Mouse (Mus musculus): ENCODE data around the gene Siah1b. TPM values are rescaled to one million over a fixed set of nuclear protein-coding genes. Genes with fewer than 3 reads are reported as not detected.

Siah1b gene
- polyA plus RNA-seq (2015; fragmentation: Nextera tagmentation; extraction: Ambion mirVana), result 23.5 and 26.1 TPM in 2 replicates

DNA sequence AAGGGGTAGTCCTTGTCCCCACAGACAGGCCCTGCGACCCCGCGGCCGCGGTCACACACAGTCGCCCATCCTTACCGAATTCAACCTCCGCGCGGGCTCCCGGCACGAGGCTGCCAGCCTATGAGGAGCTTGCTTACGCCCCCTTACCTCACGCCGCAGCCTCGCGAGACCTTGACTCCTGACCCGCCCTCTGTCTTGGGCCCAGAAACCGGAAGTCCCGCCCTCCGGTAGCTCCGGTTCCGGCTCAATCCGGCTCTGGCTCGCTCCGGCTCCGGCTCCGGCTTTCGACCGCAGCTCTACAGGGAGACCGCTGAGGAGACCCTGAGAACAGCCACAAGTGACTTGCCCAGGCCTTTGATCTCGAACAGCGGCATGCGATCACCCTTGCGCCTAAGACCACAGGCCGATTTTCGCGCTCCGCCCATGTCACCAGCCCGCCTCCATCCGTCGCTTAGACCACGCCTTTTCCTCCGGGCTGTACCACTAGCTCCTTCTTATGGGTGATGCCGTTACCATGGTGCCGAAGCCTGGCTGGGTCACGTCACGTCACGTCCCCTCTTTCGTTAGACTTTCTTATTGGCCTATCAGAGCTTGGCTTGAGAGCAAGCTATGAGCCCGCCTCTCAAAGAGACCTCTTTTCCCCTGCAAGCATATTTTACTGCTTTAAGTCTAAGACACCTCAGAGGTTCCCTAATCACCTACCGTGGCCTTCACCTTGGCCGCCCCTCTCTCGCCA lies at the start of gene Siah1b:
Gene Siah1b (minus strand): TSS at position 454 of the 736 bp plus-strand sequence.
- no peaks in the 10 kb centered on the region for H3K9me3 ChIP-seq

DNA sequence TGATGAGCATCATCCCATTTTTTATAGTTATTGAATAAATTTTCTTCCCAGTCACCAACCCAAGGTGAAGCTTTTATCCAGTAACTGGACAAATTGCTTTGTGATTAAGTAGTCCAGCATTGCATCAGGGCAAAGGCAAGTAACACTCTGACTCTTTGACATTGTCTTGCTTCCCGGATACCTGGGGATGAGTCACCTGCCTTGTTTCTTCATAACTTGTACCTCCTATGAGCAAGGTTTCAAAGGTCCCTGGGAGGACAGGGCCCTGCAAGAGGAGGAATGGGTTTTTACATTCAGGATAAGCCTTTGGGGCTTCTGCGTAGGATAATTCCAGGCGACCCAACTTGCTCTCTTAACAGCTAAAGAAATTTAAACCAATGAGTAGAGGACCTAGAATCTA lies 47.6 kb upstream of the Siah1b start:
- Histone ChIP-seq H3K4me1 (replicated peaks) (no peaks in the 10 kb centered on the region), H3K27me3 (peaks cover 4% of the 10 kb centered on the region; the same call in 1 of the 2 replicates), H3K4me2 (no peak overlapping the region), H3K27ac (no peak overlapping the region), H3K36me3 (no peaks in the 10 kb centered on the region), H3K9ac (no peak overlapping the region), H3K9me3 (no peaks in the 10 kb centered on the region), H3K4me3 (no peak overlapping the region)
- WGBS, result 98% methylated on average over 3 of the region's 3 CpGs
- no peak for ATAC-seq (ENCODE audit: low FRiP score)

More for the DNA sequence above, at the start of gene Siah1b:
- H3K4me1 ChIP-seq (replicated peaks), result peaks cover 6% of the 10 kb centered on the region; the same call in 1 of the 2 replicates
- peak within 1 kb of the TSS; percentile 72 for H3K4me2 ChIP-seq
- peaks cover 6% of the 10 kb centered on the region; the same call in 1 of the 2 replicates for H3K36me3 ChIP-seq
- peaks cover 10% of the 10 kb centered on the region; the same call in 1 of the 2 replicates for H3K27me3 ChIP-seq
- H3K27ac ChIP-seq, result peak within 1 kb of the TSS; percentile 87
- H3K9ac ChIP-seq, result peak within 1 kb of the TSS; percentile 64; the same call in 1 of the 2 replicates
- peak within 1 kb of the TSS; percentile 53 for H3K4me3 ChIP-seq
- 22% methylated on average over 54 of the region's 54 CpGs for WGBS
- ATAC-seq (ENCODE audit: low FRiP score), result peak; percentile 99

DNA sequence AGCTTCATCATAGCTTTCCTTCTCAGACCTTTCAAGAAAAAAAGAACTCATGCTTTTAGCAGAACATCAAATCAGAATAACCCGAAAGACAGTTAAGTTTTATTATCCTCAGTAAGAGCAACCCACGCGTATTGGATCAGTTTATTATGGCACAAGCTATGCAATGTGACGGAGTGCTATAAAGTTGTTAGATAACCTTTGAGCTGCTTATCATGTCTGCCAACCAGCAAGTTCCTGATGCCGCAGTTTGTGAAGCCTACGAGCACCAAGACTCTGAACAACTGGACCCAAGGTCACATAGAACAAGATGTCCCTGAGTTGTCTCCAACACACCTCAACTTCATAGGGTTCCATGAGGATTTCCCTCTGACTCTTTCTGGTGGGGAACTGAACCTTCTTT lies 37.5 kb upstream of the Siah1b start:
- no peak overlapping the region for H3K9ac ChIP-seq
- no peak overlapping the region for H3K27ac ChIP-seq
- peaks cover 7% of the 10 kb centered on the region; the same call in 1 of the 2 replicates for H3K27me3 ChIP-seq
- H3K36me3 ChIP-seq, result no peaks in the 10 kb centered on the region
- no peak for ATAC-seq (ENCODE audit: low FRiP score)
- no peaks in the 10 kb centered on the region for H3K4me1 ChIP-seq (replicated peaks)
- 87% methylated on average over 6 of the region's 6 CpGs for WGBS
- no peak overlapping the region for H3K4me2 ChIP-seq
- H3K4me3 ChIP-seq, result no peak overlapping the region
- H3K9me3 ChIP-seq, result no peaks in the 10 kb centered on the region

DNA sequence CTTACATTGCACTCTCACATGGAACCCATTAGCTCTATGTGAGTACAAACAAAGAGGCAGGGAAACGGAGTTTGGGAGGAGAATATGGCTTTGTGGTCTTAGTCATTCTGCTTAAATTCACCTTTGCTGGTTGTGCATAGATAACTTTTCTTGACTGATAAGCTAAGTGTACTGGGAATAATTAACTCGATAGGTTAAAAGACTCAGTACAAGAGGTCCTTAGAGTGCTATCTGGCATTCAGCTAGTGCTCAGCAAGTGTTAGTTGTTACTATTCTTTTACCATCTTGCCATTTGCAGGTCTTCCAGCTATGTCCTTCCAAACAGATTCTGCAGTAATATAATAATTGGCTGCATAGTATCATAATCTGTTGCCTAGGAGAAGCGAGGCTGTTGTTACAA lies 34.9 kb upstream of the Siah1b start:
- no peak for ATAC-seq (ENCODE audit: low FRiP score)
- no peak overlapping the region for H3K9ac ChIP-seq
- no peak overlapping the region for H3K27ac ChIP-seq
- H3K9me3 ChIP-seq, result no peaks in the 10 kb centered on the region
- no peaks in the 10 kb centered on the region for H3K4me1 ChIP-seq (replicated peaks)
- no peak overlapping the region for H3K4me3 ChIP-seq
- no peaks in the 10 kb centered on the region for H3K36me3 ChIP-seq
- peaks cover 7% of the 10 kb centered on the region; the same call in 1 of the 2 replicates for H3K27me3 ChIP-seq
- H3K4me2 ChIP-seq, result no peak overlapping the region
- WGBS, result 80% methylated on average over 3 of the region's 3 CpGs

DNA sequence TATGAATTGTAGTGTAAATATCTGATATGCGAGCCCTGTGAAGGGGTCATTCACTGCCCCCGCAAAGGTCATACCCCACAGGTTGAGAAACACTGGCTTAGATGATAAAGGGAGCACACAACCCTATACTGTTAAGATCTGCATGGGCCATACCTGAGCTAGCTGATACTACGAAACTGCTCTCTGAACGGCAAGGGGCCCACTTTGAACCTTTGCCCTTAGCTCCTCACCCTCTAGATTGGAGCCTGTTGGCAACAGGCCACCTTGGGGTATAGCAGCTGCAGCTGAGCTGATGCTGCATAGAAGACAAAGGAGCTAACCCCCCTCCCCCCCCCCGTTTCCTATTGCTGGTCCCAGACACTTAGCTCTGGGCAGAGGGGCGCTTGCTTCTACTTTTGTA lies 26.4 kb upstream of the Siah1b start:
- H3K9me3 ChIP-seq, result no peaks in the 10 kb centered on the region
- no peak overlapping the region for H3K27ac ChIP-seq
- no peak overlapping the region for H3K4me2 ChIP-seq
- no peak overlapping the region for H3K4me3 ChIP-seq
- no peak for ATAC-seq (ENCODE audit: low FRiP score)
- H3K36me3 ChIP-seq, result no peaks in the 10 kb centered on the region
- 65% methylated on average over 6 of the region's 6 CpGs for WGBS
- 0 out of 2 replicates have a peak, but pooled peaks cover 3% of the 10 kb centered on the region for H3K4me1 ChIP-seq (replicated peaks)
- H3K9ac ChIP-seq, result no peak overlapping the region
- H3K27me3 ChIP-seq, result 0 out of 2 replicates have a peak, but pooled peaks cover 7% of the 10 kb centered on the region

DNA sequence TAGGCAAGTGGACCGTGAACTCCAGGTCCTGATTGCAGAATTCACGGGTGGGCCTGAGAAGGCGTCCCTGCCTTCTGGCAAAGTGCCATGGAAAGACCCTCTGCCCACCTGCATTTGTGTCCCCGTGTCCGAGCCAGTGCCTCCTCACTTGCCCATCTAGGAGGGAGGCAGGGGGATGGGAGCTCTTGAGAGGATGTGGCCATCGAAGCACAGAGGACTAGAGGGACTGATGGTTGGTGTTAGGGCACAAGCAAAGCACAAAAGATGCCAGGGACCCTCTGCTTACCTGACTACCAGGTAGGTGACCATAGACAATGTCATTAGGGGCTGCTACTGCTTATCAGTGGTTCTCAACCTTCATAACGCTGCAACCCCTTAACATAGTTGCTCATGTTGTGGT lies 25.9 kb upstream of the Siah1b start:
- Histone ChIP-seq H3K36me3 (no peaks in the 10 kb centered on the region), H3K4me3 (no peak overlapping the region), H3K27ac (no peak overlapping the region), H3K4me1 (replicated peaks) (0 out of 2 replicates have a peak, but pooled peaks cover 3% of the 10 kb centered on the region), H3K4me2 (no peak overlapping the region), H3K9ac (no peak overlapping the region), H3K9me3 (no peaks in the 10 kb centered on the region), H3K27me3 (0 out of 2 replicates have a peak, but pooled peaks cover 7% of the 10 kb centered on the region)
- no peak for ATAC-seq (ENCODE audit: low FRiP score)
- 82% methylated on average over 7 of the region's 7 CpGs for WGBS

DNA sequence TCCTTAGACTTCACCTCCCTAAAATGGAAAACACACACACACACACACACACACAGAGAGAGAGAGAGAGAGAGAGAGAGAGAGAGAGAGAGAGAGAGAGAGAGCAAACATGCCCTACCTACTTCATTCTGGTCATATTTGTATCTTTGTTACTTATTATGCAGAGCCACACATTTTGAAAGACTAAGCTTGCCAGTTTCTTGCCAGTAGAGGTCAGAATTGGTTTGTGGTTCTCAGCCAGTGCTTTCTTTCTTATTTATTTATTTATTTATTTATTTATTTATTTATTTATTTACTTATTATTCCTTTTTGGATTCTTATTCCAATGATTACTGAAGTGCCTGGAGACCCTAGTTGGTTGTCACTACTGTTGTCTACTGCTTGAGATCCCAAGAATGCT lies 25.2 kb upstream of the Siah1b start:
- no peak for ATAC-seq (ENCODE audit: low FRiP score)

DNA sequence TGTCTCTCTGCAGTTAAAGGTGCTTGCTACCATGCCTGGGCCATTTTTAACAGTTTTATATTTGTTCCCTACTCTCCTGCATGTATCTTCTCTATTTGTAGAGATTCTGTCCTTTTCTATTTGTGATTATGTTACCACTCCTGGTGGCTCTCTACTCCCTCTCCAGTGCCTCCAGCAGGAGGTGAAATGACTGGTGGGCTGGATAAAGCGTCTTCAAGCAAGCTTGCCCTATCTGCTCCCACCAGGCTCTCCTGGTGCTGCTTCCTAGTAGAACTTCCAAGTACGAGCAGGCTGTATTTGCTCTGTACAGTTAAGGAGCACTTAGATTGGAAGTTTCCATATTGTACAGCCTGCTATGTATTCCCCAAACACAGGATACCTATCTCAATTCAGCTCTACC lies 19.5 kb upstream of the Siah1b start:
- Histone ChIP-seq H3K27ac (no peak overlapping the region), H3K9me3 (no peaks in the 10 kb centered on the region), H3K36me3 (no peaks in the 10 kb centered on the region), H3K4me3 (no peak overlapping the region), H3K27me3 (peaks cover 21% of the 10 kb centered on the region; the same call in 1 of the 2 replicates), H3K9ac (no peak overlapping the region), H3K4me2 (no peak overlapping the region), H3K4me1 (replicated peaks) (no peaks in the 10 kb centered on the region)
- WGBS, result 82% methylated on average over 2 of the region's 2 CpGs
- ATAC-seq (ENCODE audit: low FRiP score), result no peak

More for the DNA sequence above, 25.2 kb upstream of the Siah1b start:
- no peak overlapping the region for H3K27ac ChIP-seq
- no peak overlapping the region for H3K4me2 ChIP-seq
- no peak overlapping the region for H3K4me3 ChIP-seq
- H3K9ac ChIP-seq, result no peak overlapping the region
- H3K27me3 ChIP-seq, result 0 out of 2 replicates have a peak, but pooled peaks cover 7% of the 10 kb centered on the region
- H3K4me1 ChIP-seq (replicated peaks), result 0 out of 2 replicates have a peak, but pooled peaks cover 3% of the 10 kb centered on the region
- no peaks in the 10 kb centered on the region for H3K9me3 ChIP-seq
- H3K36me3 ChIP-seq, result no peaks in the 10 kb centered on the region

DNA sequence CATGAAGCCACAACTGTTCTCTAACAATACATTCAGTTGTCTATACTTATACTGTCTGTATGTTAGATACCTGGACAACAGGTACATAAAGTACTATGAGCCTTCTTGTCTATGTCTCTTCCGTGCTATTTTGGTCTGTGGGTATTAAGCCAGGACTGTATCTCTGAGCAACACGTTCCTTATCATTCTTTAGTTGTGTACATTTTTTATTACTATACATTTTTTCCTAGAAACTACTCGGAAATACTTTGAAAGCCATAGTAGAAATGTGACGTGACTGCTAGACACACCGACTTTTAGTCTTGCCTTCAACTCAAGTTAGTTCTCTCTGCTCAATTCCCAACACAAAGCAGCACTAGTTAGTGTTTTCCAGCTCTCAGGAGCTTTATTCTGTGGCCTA lies 17.1 kb upstream of the Siah1b start:
- H3K9ac ChIP-seq, result no peak overlapping the region
- whole genome bisulfite sequencing, result 89% methylated on average over 5 of the region's 5 CpGs
- H3K4me2 ChIP-seq, result no peak overlapping the region
- no peaks in the 10 kb centered on the region for H3K36me3 ChIP-seq
- H3K9me3 ChIP-seq, result no peaks in the 10 kb centered on the region
- H3K27me3 ChIP-seq, result peaks cover 22% of the 10 kb centered on the region
- H3K4me3 ChIP-seq, result no peak overlapping the region
- H3K4me1 ChIP-seq (replicated peaks), result no peaks in the 10 kb centered on the region
- ATAC-seq (ENCODE audit: low FRiP score), result no peak
- no peak overlapping the region for H3K27ac ChIP-seq

DNA sequence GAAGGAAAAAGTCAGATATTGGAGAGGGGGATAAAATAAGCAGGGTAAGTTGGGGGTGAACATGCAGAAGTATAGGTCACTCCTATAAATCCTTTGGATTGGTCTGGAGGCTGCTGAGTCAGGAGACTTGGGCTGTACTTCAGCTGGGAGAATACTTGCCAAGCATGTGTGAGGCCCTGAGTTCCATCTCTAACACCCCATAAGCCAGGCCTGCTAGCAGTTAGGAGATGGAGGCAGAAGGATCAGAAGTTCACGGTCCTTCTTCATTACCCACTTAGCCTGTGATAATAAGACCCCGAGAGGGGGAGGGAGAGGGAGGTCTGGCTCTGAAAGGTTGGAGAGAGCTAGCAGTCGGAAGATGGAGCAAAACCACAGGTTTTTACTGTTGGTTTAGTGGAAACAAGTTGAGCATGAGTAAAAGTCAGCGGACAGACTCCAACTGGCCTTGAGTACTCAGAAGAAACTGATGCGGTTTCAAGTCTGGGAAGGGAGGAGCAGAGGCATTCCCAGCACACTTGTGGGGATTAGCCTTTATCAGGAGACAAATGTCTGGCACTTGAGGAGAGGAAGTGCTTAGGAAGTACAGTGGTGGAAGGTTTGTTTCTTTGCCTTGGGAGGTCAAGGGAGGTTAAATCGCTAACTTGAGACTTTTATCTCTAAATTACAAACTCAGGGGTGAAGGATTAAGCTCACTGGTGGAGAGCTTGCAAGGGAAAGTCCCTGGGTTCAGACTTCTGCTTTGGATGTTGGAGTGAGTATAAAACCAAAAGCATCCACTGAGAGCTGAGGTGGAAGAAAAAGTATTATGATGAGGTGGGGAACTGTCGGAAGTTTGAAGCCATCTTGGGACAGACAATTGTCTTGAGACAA lies 16.2 kb upstream of the Siah1b start:
- Histone ChIP-seq H3K9me3 (no peaks in the 10 kb centered on the region), H3K27me3 (peaks cover 22% of the 10 kb centered on the region), H3K4me3 (no peak overlapping the region), H3K4me1 (replicated peaks) (no peaks in the 10 kb centered on the region), H3K4me2 (no peak overlapping the region), H3K36me3 (no peaks in the 10 kb centered on the region), H3K27ac (no peak overlapping the region), H3K9ac (no peak overlapping the region)
- 73% methylated on average over 7 of the region's 7 CpGs for WGBS
- ATAC-seq (ENCODE audit: low FRiP score), result no peak

DNA sequence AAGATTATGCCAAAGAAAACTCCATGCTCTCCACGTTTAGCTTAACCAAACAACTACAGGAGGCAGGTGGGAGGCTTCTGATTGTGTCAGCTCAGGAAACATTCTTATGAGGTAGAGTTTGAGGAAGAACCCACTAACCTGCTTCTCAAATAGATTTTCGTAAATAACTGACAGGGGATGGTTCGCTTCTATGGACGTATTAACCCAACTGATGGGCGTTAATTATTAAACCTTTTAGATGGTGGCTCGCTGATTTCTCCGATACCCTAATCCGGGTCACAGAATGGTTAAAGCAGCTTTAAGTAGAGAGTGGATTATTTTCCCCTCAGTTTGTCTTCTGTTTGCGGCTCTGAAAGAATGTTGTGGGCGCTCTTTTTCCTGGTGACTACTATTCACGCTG lies 13.6 kb upstream of the Siah1b start:
- Histone ChIP-seq H3K9ac (no peak overlapping the region), H3K4me3 (no peak overlapping the region), H3K27ac (no peak overlapping the region), H3K36me3 (no peaks in the 10 kb centered on the region), H3K27me3 (peaks cover 19% of the 10 kb centered on the region), H3K4me1 (replicated peaks) (no peaks in the 10 kb centered on the region), H3K9me3 (no peaks in the 10 kb centered on the region), H3K4me2 (no peak overlapping the region)
- WGBS, result 73% methylated on average over 11 of the region's 11 CpGs
- no peak for ATAC-seq (ENCODE audit: low FRiP score)

DNA sequence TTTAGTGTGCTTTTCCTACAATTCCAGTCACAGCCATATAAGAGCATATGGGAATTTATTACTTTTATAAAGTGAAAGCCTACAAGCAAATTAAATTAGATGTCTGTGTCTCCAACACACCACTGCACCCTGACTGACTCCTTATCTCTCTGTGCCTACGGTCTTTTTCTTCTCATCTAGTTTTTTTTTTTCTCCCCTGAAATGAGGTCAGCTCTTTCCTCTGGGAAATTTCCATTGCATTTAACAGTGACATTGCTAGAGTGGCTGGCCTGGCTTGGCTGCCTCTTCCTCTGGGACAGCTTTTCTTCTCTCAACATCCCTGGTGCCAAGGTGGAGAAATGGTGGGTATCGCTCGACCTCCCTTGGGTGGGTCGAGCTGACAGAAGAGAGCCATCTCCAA lies 12.3 kb upstream of the Siah1b start, which contains the start of gene Cltrn:
Gene Cltrn (plus strand): TSS at position 249 of the 400 bp plus-strand sequence.
- no peaks in the 10 kb centered on the region for H3K9me3 ChIP-seq
- 86% methylated on average over 4 of the region's 4 CpGs for WGBS
- H3K4me1 ChIP-seq (replicated peaks), result no peaks in the 10 kb centered on the region
- no peak within 1 kb of the TSS for H3K27ac ChIP-seq
- ATAC-seq (ENCODE audit: low FRiP score), result no peak
- peaks cover 17% of the 10 kb centered on the region for H3K27me3 ChIP-seq
- no peaks in the 10 kb centered on the region for H3K36me3 ChIP-seq
- no peak within 1 kb of the TSS for H3K9ac ChIP-seq
- no peak within 1 kb of the TSS for H3K4me3 ChIP-seq
- no peak within 1 kb of the TSS for H3K4me2 ChIP-seq

Data from hindbrain, embryonic 13.5 days (tissue).